Mouse (Mus musculus) kidney, adult 2 months (tissue): ENCODE data around the gene Mllt11.

Experiments
- CTCF ChIP-seq: fragments of 200-500 bp; conservative IDR thresholded peaks from 2 replicates; pipeline ENCODE4 v1.5.1; 2011; ENCODE audit warnings: low read depth, mild to moderate bottlenecking, control low read depth, low read length, moderate library complexity, mixed read lengths; ENCODE audit not compliant: insufficient read depth, insufficient read length
- POLR2A ChIP-seq: fragments of 200-500 bp; IDR thresholded peaks from one replicate; pipeline ENCODE4 v1.6.1; 2011; ENCODE audit warnings: low read depth, low read length, control low read depth

DNA sequence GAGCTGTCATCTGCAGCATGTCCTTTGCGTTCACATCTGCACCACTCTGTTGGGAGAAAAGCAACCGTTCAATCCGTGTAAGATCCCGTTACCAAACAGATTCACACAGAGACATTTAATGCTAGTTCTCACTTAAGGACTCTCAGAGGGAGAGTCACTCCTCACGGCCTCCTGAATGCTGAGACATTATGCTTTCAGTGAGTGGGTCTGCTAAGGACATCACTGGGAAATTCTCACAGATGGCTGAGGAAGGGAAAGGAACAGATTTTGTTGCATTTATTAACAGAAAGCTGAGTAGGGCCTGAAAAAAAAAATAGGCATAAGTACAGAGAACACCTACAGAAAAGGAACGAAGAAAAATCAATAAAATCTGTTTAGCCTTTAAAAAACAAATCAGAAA lies 28.1 kb downstream of the Mllt11 start:
- TF ChIP-seq CTCF: no peak
- TF ChIP-seq POLR2A: no peak
